Mouse (Mus musculus): ENCODE results near the gene Col11a2. TPM values are rescaled to one million over a fixed set of nuclear protein-coding genes. Genes with fewer than 3 reads are reported as not detected.

Col11a2 gene
- polyA plus RNA-seq, 1 experiment from 2014 or later, result 2.5 TPM

MicroRNAs within 50 kb of the gene (microRNA counts, 519-probe panel; counts per million panel counts)
- 2,532 counts per million, percentile 17 among the panel's probes with 10 or more counts for microRNA mmu-miR-219

Small RNAs within 50 kb of the gene (microRNA-seq; reads per million reads assigned to microRNA genes)
- 2.9 reads per million, percentile 6 among the genes with 10 or more reads in this experiment for gene Mir219a-1
- gene Mir219c, result not detected

Other genes with a start within 250 kb of the Col11a2 start
- 27.3 and 27.8 TPM in 2 replicates for gene Kank3, start 228.9 kb upstream of the Col11a2 start, polyA plus RNA-seq (2016; fragmentation: Nextera tagmentation; extraction: Ambion mirVana)
- 686 and 713 TPM in 2 replicates for gene Rps28, start 214.9 kb upstream of the Col11a2 start, polyA plus RNA-seq (2016; fragmentation: Nextera tagmentation; extraction: Ambion mirVana)
- 371 and 397 TPM in 2 replicates for gene Ndufa7, start 214.9 kb upstream of the Col11a2 start, polyA plus RNA-seq (2016; fragmentation: Nextera tagmentation; extraction: Ambion mirVana)
- 54.7 and 55.1 TPM in 2 replicates for gene Cd320, start 196.3 kb upstream of the Col11a2 start, polyA plus RNA-seq (2016; fragmentation: Nextera tagmentation; extraction: Ambion mirVana)
- not detected in 2 replicates for gene Gm7029, start 165.6 kb upstream of the Col11a2 start, polyA plus RNA-seq (2016; fragmentation: Nextera tagmentation; extraction: Ambion mirVana)
- 5.4 and 7.4 TPM in 2 replicates for gene Kifc1, start 148.8 kb upstream of the Col11a2 start, polyA plus RNA-seq (2016; fragmentation: Nextera tagmentation; extraction: Ambion mirVana)
- gene Platr17, start 134.3 kb upstream of the Col11a2 start, polyA plus RNA-seq (2016; fragmentation: Nextera tagmentation; extraction: Ambion mirVana), result not detected in 2 replicates
- gene Daxx, start 130.0 kb upstream of the Col11a2 start, polyA plus RNA-seq (2016; fragmentation: Nextera tagmentation; extraction: Ambion mirVana), result 67.9 and 68.2 TPM in 2 replicates
- gene Tapbp, start 123.5 kb upstream of the Col11a2 start, polyA plus RNA-seq (2016; fragmentation: Nextera tagmentation; extraction: Ambion mirVana), result 16.1 and 19.5 TPM in 2 replicates
- gene Zbtb22, start 123.5 kb upstream of the Col11a2 start, polyA plus RNA-seq (2016; fragmentation: Nextera tagmentation; extraction: Ambion mirVana), result 23.1 and 23.5 TPM in 2 replicates
- gene Rgl2, start 109.9 kb upstream of the Col11a2 start, polyA plus RNA-seq (2016; fragmentation: Nextera tagmentation; extraction: Ambion mirVana), result 53.7 and 55.9 TPM in 2 replicates
- 198 and 201 TPM in 2 replicates for gene Pfdn6, start 99.1 kb upstream of the Col11a2 start, polyA plus RNA-seq (2016; fragmentation: Nextera tagmentation; extraction: Ambion mirVana)
- 40.1 and 41.9 TPM in 2 replicates for gene Wdr46, start 98.8 kb upstream of the Col11a2 start, polyA plus RNA-seq (2016; fragmentation: Nextera tagmentation; extraction: Ambion mirVana)
- gene B3galt4, start 87.9 kb upstream of the Col11a2 start, polyA plus RNA-seq (2016; fragmentation: Nextera tagmentation; extraction: Ambion mirVana), result 5.0 and 7.1 TPM in 2 replicates
- gene Vps52, start 83.6 kb upstream of the Col11a2 start, polyA plus RNA-seq (2016; fragmentation: Nextera tagmentation; extraction: Ambion mirVana), result 58.4 and 63.5 TPM in 2 replicates
- gene Rps18, start 83.4 kb upstream of the Col11a2 start, polyA plus RNA-seq (2016; fragmentation: Nextera tagmentation; extraction: Ambion mirVana), result 934 and 1,034 TPM in 2 replicates
- 23.3 and 28.2 TPM in 2 replicates for gene H2-K1, start 39.1 kb upstream of the Col11a2 start, polyA plus RNA-seq (2016; fragmentation: Nextera tagmentation; extraction: Ambion mirVana)
- 19.1 and 23.6 TPM in 2 replicates for gene Ring1, start 14.8 kb upstream of the Col11a2 start, polyA plus RNA-seq (2016; fragmentation: Nextera tagmentation; extraction: Ambion mirVana)
- gene H2-Ke6, start 11.4 kb upstream of the Col11a2 start, polyA plus RNA-seq (2016; fragmentation: Nextera tagmentation; extraction: Ambion mirVana), result 92.8 and 103 TPM in 2 replicates
- 160 and 166 TPM in 2 replicates for gene Slc39a7, start 7.8 kb upstream of the Col11a2 start, polyA plus RNA-seq (2016; fragmentation: Nextera tagmentation; extraction: Ambion mirVana)
- gene Rxrb, start 7.6 kb upstream of the Col11a2 start, polyA plus RNA-seq (2016; fragmentation: Nextera tagmentation; extraction: Ambion mirVana), result 54.8 and 59.5 TPM in 2 replicates
- gene H2-Oa, start 52.9 kb downstream of the Col11a2 start, polyA plus RNA-seq (2016; fragmentation: Nextera tagmentation; extraction: Ambion mirVana), result 0.27 and 0.41 TPM in 2 replicates
- gene H2-DMa, start 80.1 kb downstream of the Col11a2 start, polyA plus RNA-seq (2016; fragmentation: Nextera tagmentation; extraction: Ambion mirVana), result 9.1 and 9.6 TPM in 2 replicates
- gene Brd2, start 83.2 kb downstream of the Col11a2 start, polyA plus RNA-seq (2016; fragmentation: Nextera tagmentation; extraction: Ambion mirVana), result 138 and 146 TPM in 2 replicates
- not detected in 2 replicates for gene H2-DMb2, start 103.9 kb downstream of the Col11a2 start, polyA plus RNA-seq (2016; fragmentation: Nextera tagmentation; extraction: Ambion mirVana)
- 0.38 and 0.69 TPM in 2 replicates for gene H2-DMb1, start 113.6 kb downstream of the Col11a2 start, polyA plus RNA-seq (2016; fragmentation: Nextera tagmentation; extraction: Ambion mirVana)
- gene Tap1, start 148.1 kb downstream of the Col11a2 start, polyA plus RNA-seq (2016; fragmentation: Nextera tagmentation; extraction: Ambion mirVana), result 1.3 and 2.2 TPM in 2 replicates
- 0.78 and 1.1 TPM in 2 replicates for gene Psmb9, start 148.3 kb downstream of the Col11a2 start, polyA plus RNA-seq (2016; fragmentation: Nextera tagmentation; extraction: Ambion mirVana)
- gene Psmb8, start 158.3 kb downstream of the Col11a2 start, polyA plus RNA-seq (2016; fragmentation: Nextera tagmentation; extraction: Ambion mirVana), result 0.53 and 1.7 TPM in 2 replicates
- gene Tap2, start 164.1 kb downstream of the Col11a2 start, polyA plus RNA-seq (2016; fragmentation: Nextera tagmentation; extraction: Ambion mirVana), result 0.47 and 1.1 TPM in 2 replicates
- gene H2-Ob, start 199.5 kb downstream of the Col11a2 start, polyA plus RNA-seq (2016; fragmentation: Nextera tagmentation; extraction: Ambion mirVana), result not detected in 2 replicates
- gene H2-Ab1, start 218.3 kb downstream of the Col11a2 start, polyA plus RNA-seq (2016; fragmentation: Nextera tagmentation; extraction: Ambion mirVana), result 1.9 and 2.5 TPM in 2 replicates
- gene H2-Aa, start 248.4 kb downstream of the Col11a2 start, polyA plus RNA-seq (2016; fragmentation: Nextera tagmentation; extraction: Ambion mirVana), result not detected in 2 replicates

Measured in forebrain, embryonic 12.5 days (tissue).